Comparison of ENCODE assay signal across 8 mouse cellular contexts in genomic region chr17:71182871-71183656, GRCm38 (mm10). TPM values are rescaled to one million over a fixed set of nuclear protein-coding genes. Genes with fewer than 3 reads are reported as not detected.
DNase-seq lines count a peak whose midpoint lies in the region; ATAC-seq and TF ChIP-seq lines count a peak whose summit lies in the region.

No protein-coding gene starts in this region.

- H3K9ac ChIP-seq in forebrain, embryonic 14.5 days (ENCODE audit: low read length) = peak overlapping the region; percentile 91
- peak overlapping the region; percentile 95 for H3K9ac ChIP-seq in liver, postnatal 0 days (replicated peaks)
- H3K9ac ChIP-seq in neural tube, embryonic 13.5 days = peak overlapping the region; percentile 93

- H3K4me2 ChIP-seq in forebrain, embryonic 14.5 days (ENCODE audit: low read length) = peak overlapping the region; percentile 78
- H3K4me2 ChIP-seq in liver, postnatal 0 days (ENCODE audit: low read depth, low read length) = peak overlapping the region; percentile 73
- peak overlapping the region; percentile 71 for H3K4me2 ChIP-seq in neural tube, embryonic 13.5 days

- no peaks in the 10 kb centered on the region for H3K36me3 ChIP-seq in forebrain, embryonic 14.5 days (ENCODE audit: control insufficient read depth, insufficient read depth, low read length)
- H3K36me3 ChIP-seq in liver, postnatal 0 days (replicated peaks; ENCODE audit: insufficient read depth, low read length) = no peaks in the 10 kb centered on the region
- H3K36me3 ChIP-seq in neural tube, embryonic 13.5 days = no peaks in the 10 kb centered on the region

- under 1% methylated on average over 52 of the region's 71 CpGs for WGBS in forebrain, embryonic 14.5 days
- WGBS in liver, postnatal 0 days (ENCODE audit: insufficient replicate concordance) = under 1% methylated on average over 71 of the region's 71 CpGs
- WGBS in neural tube, embryonic 13.5 days = under 1% methylated on average over 61 of the region's 71 CpGs

- H3K4me3 ChIP-seq in forebrain, embryonic 14.5 days (ENCODE audit: low read depth, low read length) = peak overlapping the region; percentile 80
- peak overlapping the region; percentile 84 for H3K4me3 ChIP-seq in liver, postnatal 0 days (ENCODE audit: low read depth, low read length)
- H3K4me3 ChIP-seq in neural tube, embryonic 13.5 days = peak overlapping the region; percentile 82

- DNase-seq in ES-CJ7 (ENCODE audit: low read depth, low spot score) = peak; percentile 76
- DNase-seq in forebrain, embryonic 14.5 days (ENCODE audit: low spot score) = peak; percentile 93
- peak; percentile 94 to 97 for DNase-seq in heart, postnatal 14 days
- peak; percentile 89 for DNase-seq in layer of hippocampus, adult 11-12 months (ENCODE audit: low spot score)
- DNase-seq in liver, postnatal 0 days = peak; percentile 94
- peak; percentile 70 for DNase-seq in telencephalon, adult 2 months (ENCODE audit: low read depth, low spot score)

- H3K9me3 ChIP-seq in forebrain, embryonic 14.5 days (replicated peaks; ENCODE audit: control insufficient read depth, low read length) = no peaks in the 10 kb centered on the region
- no peaks in the 10 kb centered on the region for H3K9me3 ChIP-seq in liver, postnatal 0 days (ENCODE audit: low read length)
- H3K9me3 ChIP-seq in neural tube, embryonic 13.5 days = no peaks in the 10 kb centered on the region

- ATAC-seq in cerebellum, adult (ENCODE audit: insufficient number of reproducible peaks, low FRiP score, low TSS enrichment) = peak; percentile 77
- ATAC-seq in forebrain, embryonic 14.5 days = peak; percentile 98
- peak; percentile 95 for ATAC-seq in liver, postnatal 0 days
- peak; percentile 98 for ATAC-seq in neural tube, embryonic 13.5 days (ENCODE audit: low read depth)

- no peak for TF ChIP-seq CTCF in liver, postnatal 0 days (IDR thresholded peaks at IDR 0.05; ENCODE audit: low read depth)

- H3K27ac ChIP-seq in forebrain, embryonic 14.5 days (ENCODE audit: low read depth, low read length) = peak overlapping the region; percentile 88
- peak overlapping the region; percentile 97 for H3K27ac ChIP-seq in liver, postnatal 0 days (ENCODE audit: low read depth)
- peak overlapping the region; percentile 95 for H3K27ac ChIP-seq in neural tube, embryonic 13.5 days (replicated peaks)

- intact Hi-C loops in heart, postnatal 14 days (cut with DNase I) = loop anchor here (5.0 to 10.0 kb wide), 4 partner anchors 61 to 428 kb away; partner anchors contain the start of genes Myl12a and Myom1

- H3K27me3 ChIP-seq in forebrain, embryonic 14.5 days (replicated peaks; ENCODE audit: control insufficient read depth, insufficient read depth, low read length) = no peaks in the 10 kb centered on the region
- no peaks in the 10 kb centered on the region for H3K27me3 ChIP-seq in liver, postnatal 0 days (ENCODE audit: insufficient read depth, low read length)
- H3K27me3 ChIP-seq in neural tube, embryonic 13.5 days = no peaks in the 10 kb centered on the region

- H3K4me1 ChIP-seq in forebrain, embryonic 14.5 days (ENCODE audit: control insufficient read depth, insufficient read depth, low read length) = peaks cover 12% of the 10 kb centered on the region
- peaks cover 49% of the 10 kb centered on the region for H3K4me1 ChIP-seq in liver, postnatal 0 days (ENCODE audit: insufficient read depth)
- peaks cover 27% of the 10 kb centered on the region for H3K4me1 ChIP-seq in neural tube, embryonic 13.5 days (replicated peaks)

- TF ChIP-seq EP300 in liver, postnatal 0 days (IDR thresholded peaks at IDR 0.05; ENCODE audit: low read depth) = peak; percentile 58; the same call in 1 of the 2 replicates

RNA-seq across cellular contexts. Expression of gene Lpin2, which starts 0.7 kb away (rescaled TPM):
- 29.8 and 36.7 TPM in 2 replicates for polyA plus RNA-seq in forebrain, embryonic 14.5 days (2014; fragmentation: Nextera tagmentation; extraction: Ambion mirVana)
- total RNA-seq in heart, postnatal 14 days (2021) = 10 to 100 TPM; 11.0 to 11.4 TPM
- 34.0 and 44.5 TPM in 2 replicates for polyA plus RNA-seq in liver, postnatal 0 days (2015; fragmentation: Nextera tagmentation; extraction: Ambion mirVana)
- 36.1 and 40.8 TPM in 2 replicates for polyA plus RNA-seq in neural tube, embryonic 13.5 days (2015; fragmentation: Nextera tagmentation; extraction: Ambion mirVana)

Comparison
In these comparisons a context has a peak if more than half of its experiments do, and no peak if none do; other contexts are left out.
1. Peak in every context shown above with its lines: DNase-seq, ATAC-seq, H3K4me3 ChIP-seq and H3K27ac ChIP-seq.